Mouse (Mus musculus) olfactory bulb, adult 2 months (tissue): ENCODE results near the gene Kif13a.

ENCODE experiments used
- CTCF ChIP-seq: fragments of 200-500 bp; IDR thresholded peaks from 2 replicates; pipeline ENCODE4 v1.5.1; 2012; ENCODE audit warnings: low read depth, mild to moderate bottlenecking, low read length, moderate library complexity; ENCODE audit not compliant: insufficient read depth
- POLR2A ChIP-seq: fragments of 200-500 bp; IDR thresholded peaks from 2 replicates; pipeline ENCODE4 v1.6.1; 2012; ENCODE audit warnings: mild to moderate bottlenecking, low read depth, low read length, moderate library complexity; ENCODE audit not compliant: insufficient read depth

GRCm38 (mm10) chr13:46753294-46753693, 176.4 kb downstream of the Kif13a start:
- TF ChIP-seq CTCF, result no peak
- no peak for TF ChIP-seq POLR2A
